Mouse (Mus musculus) ES-E14 (cell line): Measurements from ENCODE around the gene Slc26a6.

Experiments
- CHD2 ChIP-seq: IDR thresholded peaks from 2 replicates; pipeline ENCODE4 v1.6.1; 2014; ENCODE audit warnings: mild to moderate bottlenecking, low read depth, low read length, inconsistent platforms
- HCFC1 ChIP-seq: IDR thresholded peaks from 2 replicates; pipeline ENCODE4 v1.6.1; 2012; ENCODE audit warnings: low read length, inconsistent platforms, borderline replicate concordance; ENCODE audit not compliant: insufficient read depth
- MAFK ChIP-seq: IDR thresholded peaks from 2 replicates; pipeline ENCODE4 v1.6.1; 2014; ENCODE audit warnings: mild to moderate bottlenecking, low read depth, low read length, inconsistent platforms; ENCODE audit not compliant: insufficient read depth
- ZC3H11A ChIP-seq: IDR thresholded peaks from 2 replicates; pipeline ENCODE4 v1.6.1; 2012; ENCODE audit warnings: low read depth, mild to moderate bottlenecking, inconsistent platforms, low read length, borderline replicate concordance
- ZNF384 ChIP-seq: IDR thresholded peaks from 2 replicates; pipeline ENCODE4 v1.6.1; 2012; ENCODE audit warnings: low read depth, low read length, inconsistent platforms

GRCm38 (mm10) chr9:108825820-108826699, 27.0 kb upstream of the Slc26a6 start, which contains the start of gene Celsr3:
- TF ChIP-seq HCFC1 (peak; percentile 91), ZNF384 (no peak), MAFK (no peak), CHD2 (no peak), ZC3H11A (no peak)
